Mouse (Mus musculus): ENCODE results near the gene Olfr1419.
"Not testable (repeated sequence)": the region's sequence is repeated elsewhere in the genome, so short reads cannot be mapped to it uniquely, and the experiment has no call there.

Gene Olfr1419

GRCm38 (mm10) chr19:11875006-11875405 lies at the start of gene Olfr1419:
Gene Olfr1419 (minus strand): TSS chr19:11875106.
- DNase-seq (ENCODE audit: low read depth, low spot score), result no peak

DNA sequence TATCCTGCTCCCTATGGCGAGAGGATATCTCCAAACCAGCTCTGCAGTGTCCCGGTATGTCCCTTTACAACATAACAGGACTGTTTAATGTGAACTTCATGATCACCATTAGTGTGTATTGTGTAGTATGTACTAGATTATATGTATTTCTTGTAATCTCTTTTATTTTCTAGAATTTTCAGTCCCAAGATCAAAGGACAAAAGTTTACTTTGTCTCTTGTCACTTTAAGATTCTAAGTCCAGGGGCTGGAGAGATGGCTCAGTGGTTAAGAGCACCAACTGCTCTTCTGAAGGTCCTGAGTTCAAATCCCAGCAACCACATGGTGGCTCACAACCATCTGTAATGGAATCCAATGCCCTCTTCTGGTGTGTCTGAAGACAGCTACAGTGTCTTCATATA lies 47.6 kb upstream of the Olfr1419 start:
- not testable (repeated sequence) for DNase-seq (ENCODE audit: low read depth, low spot score)

GRCm38 (mm10) chr19:11922068-11922467 lies 47.2 kb upstream of the Olfr1419 start:
- no peak for DNase-seq (ENCODE audit: low read depth, low spot score)

DNA sequence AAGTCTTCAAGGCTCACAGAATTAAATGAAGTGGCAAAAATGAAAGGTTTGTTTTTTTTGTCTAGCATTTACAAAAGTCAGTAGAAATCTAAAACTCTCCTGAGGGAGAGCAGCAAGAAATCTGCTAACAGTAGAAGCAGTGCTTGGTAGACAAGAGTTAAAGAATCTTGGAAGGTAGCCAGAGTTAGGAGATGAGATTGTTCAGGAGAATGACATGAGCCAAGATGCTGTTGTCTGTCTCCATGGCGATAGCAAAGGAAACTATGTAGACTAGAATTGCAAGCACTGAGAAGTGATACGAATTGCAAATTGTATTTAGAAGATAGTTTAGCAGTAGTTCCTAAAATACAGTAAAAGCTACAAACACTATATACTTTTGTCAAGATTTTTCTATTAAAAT lies 40.9 kb upstream of the Olfr1419 start:
- DNase-seq (ENCODE audit: low read depth, low spot score), result no peak

DNA sequence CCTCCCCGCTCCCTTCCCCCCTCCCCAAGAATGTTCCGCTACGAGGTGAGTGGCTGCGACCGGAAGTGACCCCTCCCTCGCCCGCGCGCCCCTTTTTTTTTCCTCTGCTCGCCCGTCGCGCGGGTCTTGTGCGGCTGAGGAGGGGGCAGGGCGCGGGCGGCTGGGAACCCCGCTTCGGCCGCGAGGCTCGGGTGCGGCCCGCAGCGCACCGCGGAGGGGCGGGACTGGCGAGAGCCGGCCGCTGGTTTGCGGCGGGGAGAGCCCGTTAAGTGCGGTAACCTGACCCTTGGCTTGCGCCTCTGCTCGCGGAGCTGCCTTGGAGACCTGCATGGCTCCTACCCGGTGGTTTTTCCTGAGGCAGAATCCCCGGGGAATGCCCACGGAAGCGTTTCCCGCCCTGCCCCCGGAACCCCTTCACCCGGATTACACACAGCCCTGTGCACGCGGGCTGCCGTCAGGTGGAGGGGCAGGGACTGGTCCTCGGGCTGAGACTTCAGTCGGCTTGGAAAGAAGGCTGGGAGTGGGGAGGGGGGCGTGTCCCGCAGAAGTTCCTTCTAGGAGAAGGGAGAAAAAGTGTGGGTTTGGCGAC lies 37.7 kb upstream of the Olfr1419 start:
- peak; percentile 71 for DNase-seq (ENCODE audit: low read depth, low spot score)

GRCm38 (mm10) chr19:11912037-11912532 lies 37.2 kb upstream of the Olfr1419 start, which contains the start of gene Patl1:
Gene Patl1 (plus strand): TSS chr19:11912399.
- peak; percentile 98 for DNase-seq (ENCODE audit: low read depth, low spot score)

DNA sequence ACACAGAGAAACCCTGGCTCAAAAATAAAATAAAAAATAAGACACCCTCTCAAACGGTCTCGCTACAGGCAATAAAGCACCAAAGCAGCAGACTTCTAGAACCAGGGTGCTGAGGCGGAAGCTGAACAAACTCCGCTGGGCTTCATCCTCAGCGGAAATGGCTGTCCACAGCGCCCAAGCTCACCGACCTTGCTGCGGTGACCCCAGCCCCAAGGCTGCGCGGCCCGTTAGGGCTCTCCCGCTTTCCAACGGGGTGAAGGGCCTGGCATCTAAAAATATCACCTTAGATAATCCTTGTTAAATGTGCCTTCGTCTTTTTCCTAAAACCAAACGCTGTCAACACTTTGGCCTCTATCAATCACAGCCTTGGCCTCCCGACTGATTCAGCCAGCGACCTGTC lies 36.7 kb upstream of the Olfr1419 start:
- DNase-seq (ENCODE audit: low read depth, low spot score), result peak; percentile 14

DNA sequence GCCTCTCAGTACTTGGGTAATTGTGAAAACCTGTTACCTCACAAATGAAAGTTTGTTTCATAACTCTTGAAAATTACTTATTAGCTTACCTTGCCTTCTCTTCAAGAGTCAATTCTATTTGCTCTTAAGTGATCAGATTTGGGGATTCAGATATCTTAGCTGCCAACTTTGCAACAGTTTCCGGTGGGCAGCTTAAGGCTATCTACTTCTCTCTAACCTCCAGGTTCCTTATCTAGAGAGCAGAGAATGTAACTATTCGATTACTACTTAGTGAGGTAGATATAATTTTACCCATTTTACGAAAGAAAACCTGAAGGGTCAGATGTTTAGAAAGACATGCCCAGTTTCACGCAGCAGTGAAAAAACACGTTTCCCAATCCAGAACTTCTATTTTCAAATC lies 36.1 kb upstream of the Olfr1419 start:
- DNase-seq (ENCODE audit: low read depth, low spot score), result no peak

DNA sequence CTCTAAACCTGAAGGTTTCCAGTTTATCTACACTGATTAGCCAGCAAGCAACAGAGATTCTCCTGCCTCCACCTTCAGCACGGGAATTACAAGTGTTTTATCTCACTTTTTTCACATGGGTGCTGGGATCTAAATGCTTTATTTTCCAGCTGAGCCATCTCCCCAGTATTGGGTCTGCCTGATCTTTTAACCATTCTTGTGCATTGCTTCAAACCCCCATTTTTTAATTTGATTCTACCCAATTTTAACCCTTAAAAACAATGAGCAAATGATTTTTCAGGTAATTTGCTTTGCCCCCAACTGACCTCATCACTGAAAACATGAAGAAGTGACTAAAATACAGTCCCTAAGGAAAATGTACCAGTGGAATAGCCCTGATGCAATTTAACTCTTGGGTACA lies 11.4 kb upstream of the Olfr1419 start, which contains the start of gene Olfr1420:
Gene Olfr1420 (plus strand): TSS at position 301 of the 400 bp plus-strand sequence.
- DNase-seq (ENCODE audit: low read depth, low spot score), result no peak

GRCm38 (mm10) chr19:11878404-11878803 lies 3.5 kb upstream of the Olfr1419 start:
- DNase-seq (ENCODE audit: low read depth, low spot score), result not testable (repeated sequence)

DNA sequence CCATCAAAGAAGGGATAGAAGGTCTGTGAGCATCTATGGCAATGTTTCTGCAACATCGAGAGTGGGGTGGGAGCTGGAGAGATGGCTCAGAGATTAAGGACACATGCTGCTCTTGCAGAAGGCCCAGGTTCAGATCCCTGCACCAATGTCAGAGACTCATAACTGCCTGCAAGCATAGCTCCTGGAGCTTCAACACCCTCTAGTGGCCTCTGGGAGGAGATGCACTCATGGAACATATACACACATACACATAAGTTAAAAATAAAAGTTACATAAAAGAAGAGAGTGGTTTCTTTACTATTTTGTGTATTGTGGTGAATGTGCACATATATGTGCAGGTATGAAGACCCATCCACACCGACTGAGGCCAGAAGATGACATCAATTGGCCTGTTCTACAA lies 7.1 kb downstream of the Olfr1419 start:
- peak; percentile 47 for DNase-seq (ENCODE audit: low read depth, low spot score)

DNA sequence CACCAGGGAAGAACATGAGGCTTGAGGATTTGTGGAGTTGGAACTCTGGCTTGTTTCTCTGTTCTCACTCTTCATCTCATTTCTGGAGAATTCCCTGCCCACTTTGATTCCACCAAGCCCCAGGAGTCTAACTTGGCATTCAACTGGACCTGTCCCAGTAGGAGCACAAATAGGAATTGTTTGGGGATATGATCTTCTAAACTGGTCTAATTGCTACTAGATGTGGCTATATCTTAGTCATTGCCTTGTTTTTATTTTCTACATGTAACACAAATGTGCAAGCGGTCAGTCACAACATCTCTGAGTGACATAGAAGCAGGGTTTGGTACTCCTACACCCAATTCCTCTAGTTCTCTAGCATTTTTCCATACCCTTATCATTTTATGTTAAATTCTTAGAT lies 13.9 kb downstream of the Olfr1419 start, which contains the start of gene Olfr1418:
Gene Olfr1418 (minus strand): TSS at position 101 of the 400 bp plus-strand sequence.
- DNase-seq (ENCODE audit: low read depth, low spot score), result no peak

DNA sequence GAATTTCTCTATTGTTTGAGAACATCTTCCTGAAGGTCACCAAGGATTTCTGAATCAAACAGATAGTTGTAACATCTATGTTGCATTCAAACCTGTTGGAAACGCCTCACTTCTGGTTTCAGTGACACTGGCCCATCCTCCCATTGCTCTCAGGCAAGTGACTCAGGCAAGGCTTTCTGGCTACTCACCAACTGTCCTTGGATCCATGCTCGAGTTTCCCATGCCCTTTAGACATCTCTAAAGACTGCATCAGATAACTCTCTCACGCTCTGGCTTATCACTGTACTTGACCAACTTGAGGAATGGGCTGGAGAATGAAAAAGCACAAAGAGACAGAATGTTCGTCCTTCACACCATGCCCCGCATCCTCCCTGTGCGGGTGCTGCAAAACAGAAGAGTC lies 18.4 kb downstream of the Olfr1419 start:
- no peak for DNase-seq (ENCODE audit: low read depth, low spot score)

DNA sequence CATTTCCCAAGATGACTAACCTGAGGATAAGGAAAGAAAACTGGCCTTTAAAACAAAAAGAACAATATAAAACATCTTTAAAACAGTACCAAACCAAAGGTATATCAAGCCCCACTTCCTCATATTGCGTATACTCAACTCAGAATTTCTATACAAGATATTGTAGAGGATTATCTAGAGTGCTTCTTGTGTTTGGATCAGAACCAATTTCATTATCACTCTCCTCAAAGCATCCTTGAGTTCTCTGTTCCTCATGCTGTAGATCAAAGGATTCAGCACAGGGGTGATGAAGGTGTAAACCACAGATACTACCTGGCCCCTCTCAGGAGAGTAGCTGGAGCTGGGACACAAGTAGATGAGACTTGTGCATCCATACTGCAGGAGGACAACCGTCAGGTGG lies 20.1 kb downstream of the Olfr1419 start:
- DNase-seq (ENCODE audit: low read depth, low spot score), result no peak

DNA sequence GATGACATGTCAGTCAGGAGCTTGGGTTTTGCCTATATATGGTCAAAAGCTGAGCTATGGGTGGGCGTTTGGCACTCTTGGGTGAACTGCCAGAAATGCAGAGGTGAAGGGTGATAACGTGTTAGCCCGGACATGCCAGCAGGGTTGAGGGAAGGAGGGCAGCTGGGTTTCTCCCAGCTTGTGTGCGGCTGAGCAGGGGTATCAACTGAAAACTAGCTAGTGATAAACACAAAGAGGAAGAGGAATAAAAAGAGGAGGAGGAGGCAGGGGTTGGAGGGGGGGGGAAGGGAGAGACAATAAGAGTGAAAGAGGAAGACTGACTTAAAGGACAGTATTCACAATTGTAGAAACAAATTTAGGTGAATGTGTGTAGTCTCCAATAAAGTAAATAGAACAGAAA lies 22.3 kb downstream of the Olfr1419 start:
- DNase-seq (ENCODE audit: low read depth, low spot score), result peak; percentile 6

GRCm38 (mm10) chr19:11846333-11846732 lies 28.6 kb downstream of the Olfr1419 start:
- DNase-seq (ENCODE audit: low read depth, low spot score), result no peak

DNA sequence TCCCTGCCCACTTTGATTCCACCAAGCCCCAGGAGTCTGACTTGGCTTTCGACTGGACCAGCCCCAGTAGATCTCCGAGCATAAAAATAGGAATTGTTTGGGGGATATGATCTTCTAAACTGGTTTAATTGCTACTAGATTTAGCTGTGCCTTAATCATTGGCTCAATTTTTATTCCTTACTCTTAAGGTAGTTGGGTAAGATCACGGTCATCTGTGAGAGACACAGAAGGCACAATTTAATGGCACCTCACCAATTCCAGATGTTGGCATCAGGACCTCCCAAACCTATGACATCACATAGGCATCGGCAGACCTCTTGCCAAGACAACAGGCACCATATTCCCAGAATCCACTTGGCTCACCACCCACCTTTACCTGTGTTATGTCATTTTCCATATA lies 35.8 kb downstream of the Olfr1419 start, which contains the start of gene Olfr1417:
Gene Olfr1417 (minus strand): TSS at position 101 of the 400 bp plus-strand sequence.
- no peak for DNase-seq (ENCODE audit: low read depth, low spot score)

- peak; percentile 79 for DNase-seq (ENCODE audit: low read depth, low spot score)
Observed at GRCm38 (mm10) chr19:11823346-11824065, 51.4 kb downstream of the Olfr1419 start.

DNA sequence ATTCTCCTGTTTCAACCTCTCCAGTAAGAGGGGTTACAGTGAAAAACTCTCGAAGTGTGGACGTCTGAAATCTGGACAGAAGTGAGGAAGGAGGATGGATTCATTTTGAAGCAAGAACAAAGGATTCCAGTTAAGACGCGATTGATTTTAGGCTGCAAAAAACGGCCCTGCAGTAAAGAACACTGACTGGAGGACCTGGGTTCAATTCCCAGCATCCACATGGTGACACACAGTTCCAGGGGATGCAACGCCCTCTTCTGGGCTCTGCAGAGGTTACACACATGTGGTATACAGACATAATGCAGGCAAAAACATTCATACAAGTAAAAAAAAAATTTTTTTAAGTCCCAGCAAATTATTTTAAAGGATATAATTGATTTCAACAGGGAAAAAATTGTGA lies 54.7 kb downstream of the Olfr1419 start:
- DNase-seq (ENCODE audit: low read depth, low spot score), result peak; percentile 63

DNA sequence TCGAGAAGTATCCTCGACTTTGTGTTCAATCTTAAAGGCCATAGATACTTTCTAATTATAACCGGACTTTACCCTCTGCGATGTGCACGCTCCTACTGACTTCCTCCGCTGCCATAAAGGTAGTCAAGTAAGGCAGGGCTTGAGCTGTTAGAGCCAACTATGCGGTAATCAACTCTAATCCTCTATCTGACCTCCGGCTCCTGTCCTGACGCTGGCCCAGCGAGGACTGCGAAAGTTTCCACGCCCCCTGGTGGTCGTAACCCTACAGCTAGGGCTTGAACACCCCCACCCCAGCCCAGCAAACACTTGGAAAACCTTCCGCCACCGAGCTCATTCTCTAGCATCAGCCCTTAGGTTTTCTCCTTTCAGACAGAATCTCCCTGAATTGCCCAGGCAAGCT lies 55.1 kb downstream of the Olfr1419 start:
- peak; percentile 90 for DNase-seq (ENCODE audit: low read depth, low spot score)

GRCm38 (mm10) chr19:11819143-11819700 lies 55.7 kb downstream of the Olfr1419 start, which contains the start of gene Stx3:
Gene Stx3 (minus strand): TSS chr19:11819403.
- no peak for DNase-seq (ENCODE audit: low read depth, low spot score)

All from ES-CJ7 (cell line).